Mouse (Mus musculus): Measurements from ENCODE around the gene Spats2l.

Spats2l gene

GRCm38 (mm10) chr1:57971588-57971987 lies 197.6 kb downstream of the Spats2l start:
- no peak for DNase-seq (ENCODE audit: low spot score)

DNA sequence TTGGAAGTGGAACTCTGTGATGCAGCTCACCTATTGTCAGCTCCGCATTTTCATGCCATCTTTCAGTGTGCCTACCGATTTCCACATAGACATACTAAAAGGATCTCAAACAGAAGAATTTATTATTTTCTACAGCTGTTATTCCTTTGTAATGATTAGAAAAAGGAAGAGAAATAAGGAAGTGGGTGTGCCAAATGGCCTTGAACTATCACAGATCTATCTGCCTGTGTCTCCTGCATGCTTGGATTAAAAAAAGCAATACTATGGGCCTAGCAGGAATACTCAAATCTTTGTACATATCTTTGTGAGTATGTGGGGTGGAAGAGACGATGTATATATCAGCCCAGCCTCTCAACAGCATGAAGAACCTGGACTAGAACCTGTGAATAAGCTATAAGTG lies 202.9 kb downstream of the Spats2l start:
- no peak for DNase-seq (ENCODE audit: low spot score)

GRCm38 (mm10) chr1:57989052-57989600 lies 215.2 kb downstream of the Spats2l start:
- DNase-seq (ENCODE audit: low spot score) = no peak

- DNase-seq (ENCODE audit: low spot score) = no peak
Measured at GRCm38 (mm10) chr1:57991277-57991676, 217.3 kb downstream of the Spats2l start.

DNA sequence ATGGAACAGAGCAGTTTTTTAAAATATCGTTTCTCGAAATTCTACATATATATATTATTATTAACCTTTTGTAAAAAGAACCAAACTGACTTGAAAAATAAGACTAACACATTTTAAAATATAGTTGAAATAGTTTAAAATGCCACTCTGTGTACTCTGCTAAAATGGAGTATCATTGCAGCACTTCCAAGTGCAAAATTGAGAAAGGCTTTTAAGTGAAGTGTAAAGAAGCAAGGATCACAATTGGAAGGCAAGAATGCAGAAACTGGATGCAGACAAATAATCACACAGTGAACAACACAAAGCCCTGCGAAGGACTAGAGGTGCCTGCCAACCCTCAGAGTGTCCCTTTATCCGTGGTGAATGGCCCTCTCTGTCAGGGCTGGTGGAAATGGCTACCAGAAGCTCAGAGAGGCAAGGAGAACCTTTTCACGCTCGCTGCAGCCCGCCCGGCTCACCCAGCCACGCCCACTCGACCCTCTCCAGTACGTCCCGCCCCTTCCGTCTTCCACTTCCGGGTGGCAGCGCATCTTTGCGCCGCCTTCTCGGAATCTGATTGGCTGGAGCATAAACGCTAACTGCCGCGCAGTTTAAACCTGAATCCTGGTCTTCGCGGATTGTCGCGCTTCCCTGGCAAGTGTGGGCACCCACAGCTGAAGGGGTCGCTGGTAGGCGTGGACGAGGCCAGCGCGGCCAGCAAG lies 221.6 kb downstream of the Spats2l start, which contains the start of gene Sgo2a:
TSS of gene Sgo2a (plus strand) at position 540 of the 701 bp plus-strand sequence.
- DNase-seq (ENCODE audit: low spot score) = peak; percentile 73

- DNase-seq (ENCODE audit: low spot score) = no peak
Measured at GRCm38 (mm10) chr1:57996133-57996615, 222.2 kb downstream of the Spats2l start.

All from urinary bladder, postnatal 10 days (tissue).